Mouse (Mus musculus) liver, adult 2 months (tissue): ENCODE data around the gene Btnl9. TPM values are rescaled to one million over a fixed set of nuclear protein-coding genes. Genes with fewer than 3 reads are reported as not detected.
A peak's percentile ranks its signal among the peaks of the same experiment; 100 is the strongest.

Experiments used
- DNase-seq: peaks from one replicate; pipeline ENCODE4 v3.0.0-alpha.2; 2011; ENCODE audit warnings: low read depth, low spot score; ENCODE audit errors: extremely low read depth
- H3K27ac ChIP-seq: fragments of 200-500 bp; replicated peaks from 2 replicates; pipeline ENCODE4 v1.5.1; 2012; ENCODE audit warnings: low read depth, mild to moderate bottlenecking, control low read depth, inconsistent platforms, low read length; ENCODE audit not compliant: insufficient read depth
- H3K27me3 ChIP-seq: fragments of 200-500 bp; 2 replicates; pipeline ENCODE4 v1.6.1; 2012; ENCODE audit warnings: mild to moderate bottlenecking, moderate library complexity, low read length, inconsistent platforms; ENCODE audit not compliant: control insufficient read depth, insufficient read depth
- H3K36me3 ChIP-seq: fragments of 200-500 bp; 2 replicates; pipeline ENCODE4 v1.6.1; 2012; ENCODE audit warnings: low read length, inconsistent platforms; ENCODE audit not compliant: control insufficient read depth, insufficient read depth
- H3K4me1 ChIP-seq: fragments of 200-500 bp; 2 replicates; pipeline ENCODE4 v1.6.1; 2011; ENCODE audit warnings: low read length; ENCODE audit not compliant: control insufficient read depth, insufficient read depth
- H3K4me3 ChIP-seq: fragments of 200-500 bp; 2 replicates; pipeline ENCODE4 v1.5.1; 2011; ENCODE audit warnings: low read depth, mild to moderate bottlenecking, control low read depth, low read length, moderate library complexity; ENCODE audit not compliant: insufficient read depth
- H3K79me2 ChIP-seq: fragments of 200-500 bp; 2 replicates; pipeline ENCODE4 v1.6.1; 2012; ENCODE audit warnings: inconsistent platforms, mild to moderate bottlenecking, low read length, moderate library complexity; ENCODE audit not compliant: control insufficient read depth, insufficient read depth
- H3K9ac ChIP-seq: fragments of 200-500 bp; 2 replicates; pipeline ENCODE4 v1.6.1; 2012; ENCODE audit warnings: low read depth, mild to moderate bottlenecking, control low read depth, inconsistent platforms, low read length
- CTCF ChIP-seq: fragments of 200-500 bp; IDR thresholded peaks from 2 replicates; pipeline ENCODE4 v1.5.1; 2011; ENCODE audit warnings: low read depth, low read length, control low read depth
- POLR2A ChIP-seq: fragments of 200-500 bp; IDR thresholded peaks from 2 replicates; pipeline ENCODE4 v1.6.1; 2011; ENCODE audit warnings: low read length, control low read depth; ENCODE audit not compliant: insufficient read depth; ENCODE audit errors: extremely low read depth
- WGBS: fragments of 180-500 bp; shearing (Covaris S2); methylation state at CpG from one replicate; pipeline ENCODE4 v1.1.7; 2018; 5-methylcytosine and 5-hydroxymethylcytosine counted together
- polyA plus RNA-seq: library from polyadenylated mRNA; depleted of rRNA; stranded (reverse); fragments of >200 nt; gene quantifications from 2 replicates; pipeline ENCODE4 v1.2.3, GENCODE M21; 2012
- total RNA-seq: library from RNA; depleted of rRNA; stranded (reverse); fragments of >200 nt; gene quantifications from 2 replicates; pipeline ENCODE4 v1.2.3, GENCODE M21; 2014

Btnl9 gene
- total and polyA plus RNA-seq, 2 experiments, result 2.3 to 3.4 TPM

DNA sequence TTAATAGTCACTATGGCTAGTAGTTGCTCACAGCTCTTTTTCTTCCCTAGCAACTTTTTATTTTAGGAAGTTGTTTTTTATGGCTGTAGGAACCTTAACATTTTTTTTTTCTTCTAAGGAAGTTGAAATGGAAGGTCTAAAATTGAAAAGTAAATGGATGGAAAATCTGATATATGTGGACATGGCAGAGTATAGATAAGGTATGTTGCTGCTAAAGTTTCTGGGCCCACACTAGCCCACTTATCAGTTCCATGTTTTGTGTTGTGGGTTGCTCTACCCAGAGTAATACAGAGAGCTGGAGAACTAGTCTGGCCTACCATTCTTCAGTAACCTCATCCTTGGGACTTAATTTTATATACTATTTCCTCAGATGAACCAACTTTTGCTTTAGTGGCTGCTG, 25.6 kb upstream of the Btnl9 start:
- TF ChIP-seq CTCF (no peak), POLR2A (no peak)
- H3K9ac ChIP-seq, result no peak overlapping the region
- no peaks in the 10 kb centered on the region for H3K27me3 ChIP-seq
- peaks cover 9% of the 10 kb centered on the region; the same call in 1 of the 2 replicates for H3K4me1 ChIP-seq
- no peak overlapping the region for H3K4me3 ChIP-seq
- DNase-seq, result no peak
- peaks cover 31% of the 10 kb centered on the region for H3K36me3 ChIP-seq
- H3K79me2 ChIP-seq, result peaks cover 8% of the 10 kb centered on the region; the same call in 1 of the 2 replicates
- no peak overlapping the region for H3K27ac ChIP-seq

DNA sequence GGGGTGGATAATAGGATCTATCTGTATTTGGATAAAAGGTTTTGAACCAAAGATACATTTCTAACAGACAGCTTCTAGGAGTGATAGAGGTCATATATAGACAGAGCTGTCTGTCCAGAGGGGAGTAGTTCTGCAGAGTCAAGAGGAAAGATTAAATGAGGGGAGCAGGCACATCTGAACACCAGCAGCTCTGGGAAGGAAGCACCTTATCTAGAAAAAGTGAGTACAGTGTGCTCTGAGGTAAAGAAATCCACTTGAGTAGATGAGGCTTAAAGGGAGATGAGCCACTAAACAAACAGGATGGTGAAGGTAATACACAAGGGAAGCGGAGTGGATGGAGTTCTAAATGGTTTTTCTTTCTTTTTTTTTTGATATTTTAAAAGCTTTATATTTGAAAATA, 20.5 kb upstream of the Btnl9 start:
- Histone ChIP-seq H3K79me2 (peaks cover 15% of the 10 kb centered on the region; the same call in 1 of the 2 replicates), H3K36me3 (peaks cover 3% of the 10 kb centered on the region), H3K4me1 (peaks cover 5% of the 10 kb centered on the region), H3K4me3 (no peak overlapping the region), H3K9ac (no peak overlapping the region), H3K27ac (no peak overlapping the region), H3K27me3 (no peaks in the 10 kb centered on the region)
- TF ChIP-seq POLR2A (no peak), CTCF (no peak)
- DNase-seq, result no peak
- 100% methylated on average over 1 of the region's 1 CpGs for WGBS

DNA sequence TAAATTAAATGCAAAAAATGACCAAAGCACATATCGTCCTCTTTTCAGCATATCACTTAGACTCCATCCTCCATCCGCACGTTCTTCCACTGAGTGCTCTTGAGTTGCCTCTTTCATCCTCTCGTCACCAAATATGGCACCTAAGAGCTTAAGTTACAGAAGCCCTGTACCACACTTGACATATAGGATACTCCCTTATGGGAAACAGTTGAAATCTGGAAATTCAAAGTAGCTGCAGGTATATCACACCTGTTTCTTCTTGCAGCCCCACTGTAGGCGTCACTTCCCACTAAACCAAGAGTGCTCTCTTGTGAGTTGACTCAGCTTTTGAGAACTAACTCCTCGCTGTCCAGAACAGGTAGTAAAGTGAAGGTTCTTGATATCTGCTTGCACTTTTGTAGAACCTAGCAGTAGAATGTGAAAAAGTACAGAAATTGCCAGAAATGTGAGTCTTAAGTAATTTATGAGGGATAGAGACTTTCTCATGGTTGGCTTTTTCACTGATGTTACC, 18.2 kb upstream of the Btnl9 start:
- TF ChIP-seq CTCF (no peak), POLR2A (no peak)
- 84% methylated on average over 6 of the region's 6 CpGs for WGBS
- DNase-seq, result no peak
- peaks cover 16% of the 10 kb centered on the region; the same call in 1 of the 2 replicates for H3K79me2 ChIP-seq
- peaks cover 8% of the 10 kb centered on the region for H3K4me1 ChIP-seq
- no peak overlapping the region for H3K4me3 ChIP-seq
- no peak overlapping the region for H3K9ac ChIP-seq
- H3K36me3 ChIP-seq, result peaks cover 3% of the 10 kb centered on the region
- H3K27ac ChIP-seq, result no peak overlapping the region
- no peaks in the 10 kb centered on the region for H3K27me3 ChIP-seq

DNA sequence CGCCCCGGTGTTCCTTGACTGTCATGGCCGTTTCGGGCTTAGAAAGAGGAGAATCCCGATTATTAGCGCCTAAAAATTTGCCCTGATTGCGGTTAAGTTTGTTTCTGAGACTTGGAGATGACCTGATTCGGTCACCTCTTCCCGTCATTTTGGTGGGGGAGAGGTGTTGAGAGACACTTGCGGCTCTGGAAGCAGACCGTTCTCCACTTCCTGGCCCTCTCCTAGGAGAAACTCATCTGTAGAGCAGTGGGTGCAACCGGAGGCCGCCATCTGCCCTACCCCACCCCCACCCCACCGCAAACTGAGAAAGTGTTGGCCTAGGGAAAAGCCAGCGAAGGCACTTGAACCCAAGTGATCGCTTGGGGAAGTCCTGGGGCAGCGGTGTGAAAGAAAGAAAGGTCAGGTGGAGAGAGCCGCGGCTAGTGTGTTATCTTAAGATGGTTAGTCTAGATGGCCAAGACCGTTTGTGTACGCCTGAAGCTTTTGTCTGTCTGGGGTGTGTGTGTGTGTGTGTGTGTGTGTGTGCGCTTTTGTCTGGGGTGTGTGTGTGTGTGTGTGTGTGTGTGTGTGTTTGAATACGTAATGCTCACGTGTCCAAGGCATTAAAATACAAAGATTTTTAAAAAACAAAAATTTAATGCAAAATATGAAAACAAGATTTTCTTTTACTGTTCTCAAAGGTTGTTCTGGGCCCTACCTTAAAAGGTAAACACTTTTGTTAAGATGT, 17.0 kb upstream of the Btnl9 start:
- H3K9ac ChIP-seq, result peak overlapping the region; percentile 89
- peaks cover 13% of the 10 kb centered on the region; the same call in 1 of the 2 replicates for H3K79me2 ChIP-seq
- H3K36me3 ChIP-seq, result peaks cover 3% of the 10 kb centered on the region
- peaks cover 5% of the 10 kb centered on the region for H3K4me1 ChIP-seq
- no peak; the same call in 1 of the 2 replicates for TF ChIP-seq POLR2A
- no peak for TF ChIP-seq CTCF
- peak overlapping the region; percentile 98 for H3K27ac ChIP-seq
- no peaks in the 10 kb centered on the region for H3K27me3 ChIP-seq
- WGBS, result under 1% methylated on average over 24 of the region's 24 CpGs
- DNase-seq, result no peak
- H3K4me3 ChIP-seq, result peak overlapping the region; percentile 65

DNA sequence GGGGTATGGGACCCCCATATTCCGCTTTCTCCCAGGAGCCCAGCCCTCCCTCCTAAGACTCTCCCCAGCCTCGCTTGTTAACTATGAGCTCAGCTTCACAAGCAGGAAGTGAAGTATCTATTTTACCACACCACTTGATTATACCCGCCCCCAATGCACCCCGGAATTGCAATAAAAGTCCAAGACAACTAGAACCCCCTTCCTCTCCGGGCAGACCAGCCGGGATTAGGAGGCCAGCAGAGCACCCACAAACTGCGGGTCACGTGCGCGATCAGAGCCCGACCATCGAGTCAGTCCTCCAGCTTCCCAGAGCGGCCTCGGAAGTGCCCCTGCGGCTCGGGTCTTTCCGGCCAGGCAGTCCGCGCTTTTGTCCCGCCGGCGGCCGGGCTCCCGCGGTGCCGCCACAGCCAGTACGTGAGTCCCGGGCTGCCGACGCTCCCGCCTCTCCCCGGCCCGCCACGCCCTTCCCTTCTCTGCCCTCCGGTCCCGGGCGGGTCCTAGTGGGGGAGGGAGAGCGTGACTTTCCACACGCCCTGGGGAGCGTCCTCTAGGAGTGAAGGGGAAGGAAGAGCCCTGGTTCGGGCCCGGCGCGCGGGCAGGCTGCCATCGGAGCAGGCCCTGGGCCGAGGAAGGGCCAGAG, 16.3 kb upstream of the Btnl9 start, which contains the start of gene Zfp62:
TSS of gene Zfp62 (plus strand) at position 164 of the 640 bp plus-strand sequence.
- peaks cover 11% of the 10 kb centered on the region; the same call in 1 of the 2 replicates for H3K79me2 ChIP-seq
- peaks cover 3% of the 10 kb centered on the region for H3K36me3 ChIP-seq
- TF ChIP-seq POLR2A, result peak; percentile 65; the same call in 1 of the 2 replicates
- no peak for TF ChIP-seq CTCF
- peaks cover 5% of the 10 kb centered on the region for H3K4me1 ChIP-seq
- peak within 1 kb of the TSS; percentile 65 for H3K4me3 ChIP-seq
- H3K27ac ChIP-seq, result peak within 1 kb of the TSS; percentile 98
- DNase-seq, result peak; percentile 90
- no peaks in the 10 kb centered on the region for H3K27me3 ChIP-seq
- under 1% methylated on average over 47 of the region's 47 CpGs for WGBS
- peak within 1 kb of the TSS; percentile 89 for H3K9ac ChIP-seq
